Mouse (Mus musculus) lung, postnatal 0 days (tissue): ENCODE measurements around the gene Atg10.

Experiments used
- CTCF ChIP-seq: IDR thresholded peaks from 2 replicates; pipeline ENCODE4 v1.5.1; 2016; ENCODE audit warnings: antibody characterized with exemption, mild to moderate bottlenecking
- EP300 ChIP-seq: IDR thresholded peaks from 2 replicates; pipeline ENCODE4 v1.6.1; 2016; ENCODE audit warnings: antibody characterized with exemption, mild to moderate bottlenecking, control low read depth

DNA sequence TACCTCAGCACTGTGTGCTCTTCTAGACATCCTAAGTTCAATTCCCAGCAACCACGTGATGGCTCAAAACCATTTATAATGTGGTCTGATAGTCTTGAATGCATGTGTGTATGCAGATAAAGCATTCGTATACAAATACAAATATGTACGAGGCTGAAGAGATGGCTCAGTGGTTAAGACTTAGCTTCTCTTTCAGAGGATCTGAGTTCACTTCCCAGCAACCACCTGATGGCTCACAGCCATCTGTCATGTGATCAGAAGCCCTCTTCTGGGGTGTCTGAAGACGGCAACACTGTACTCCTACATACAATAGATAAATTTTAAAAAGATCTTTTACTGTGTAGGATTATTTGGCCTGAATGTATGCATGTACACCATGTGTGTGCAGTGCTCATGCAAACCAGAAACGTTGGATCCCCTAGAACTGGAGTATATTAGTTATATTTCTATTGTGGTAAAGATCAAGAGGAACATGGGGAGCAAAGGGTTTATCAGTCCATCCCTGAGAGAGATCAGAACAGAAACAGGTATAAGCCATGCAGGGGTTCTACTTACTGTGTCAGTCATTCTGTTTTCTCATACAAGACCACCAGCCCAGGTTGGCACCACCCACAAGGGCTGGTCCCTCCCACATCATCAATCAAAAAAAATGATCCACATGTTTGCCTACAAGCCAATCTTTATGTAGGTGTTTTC is 296.7 kb downstream of the Atg10 start:
- TF ChIP-seq CTCF (no peak), EP300 (no peak)
